Mouse (Mus musculus): ENCODE data around the gene Olfr1367.
"Not testable (repeated sequence)": the region's sequence is repeated elsewhere in the genome, so short reads cannot be mapped to it uniquely, and the experiment has no call there.

Olfr1367 gene

GRCm38 (mm10) chr13:21396048-21396447 is 49.3 kb downstream of the Olfr1367 start:
- not testable (repeated sequence) for DNase-seq (ENCODE audit: low spot score)

- no peak for DNase-seq (ENCODE audit: low spot score)
These were observed 50.8 kb downstream of the Olfr1367 start for GRCm38 (mm10) chr13:21397486-21397885.
